Mouse (Mus musculus): ENCODE data around the gene Ubash3b. TPM values are rescaled to one million over a fixed set of nuclear protein-coding genes. Genes with fewer than 3 reads are reported as not detected.

Gene Ubash3b
- polyA plus RNA-seq, 1 experiment from 2014 or later, result 5.7 TPM

DNA sequence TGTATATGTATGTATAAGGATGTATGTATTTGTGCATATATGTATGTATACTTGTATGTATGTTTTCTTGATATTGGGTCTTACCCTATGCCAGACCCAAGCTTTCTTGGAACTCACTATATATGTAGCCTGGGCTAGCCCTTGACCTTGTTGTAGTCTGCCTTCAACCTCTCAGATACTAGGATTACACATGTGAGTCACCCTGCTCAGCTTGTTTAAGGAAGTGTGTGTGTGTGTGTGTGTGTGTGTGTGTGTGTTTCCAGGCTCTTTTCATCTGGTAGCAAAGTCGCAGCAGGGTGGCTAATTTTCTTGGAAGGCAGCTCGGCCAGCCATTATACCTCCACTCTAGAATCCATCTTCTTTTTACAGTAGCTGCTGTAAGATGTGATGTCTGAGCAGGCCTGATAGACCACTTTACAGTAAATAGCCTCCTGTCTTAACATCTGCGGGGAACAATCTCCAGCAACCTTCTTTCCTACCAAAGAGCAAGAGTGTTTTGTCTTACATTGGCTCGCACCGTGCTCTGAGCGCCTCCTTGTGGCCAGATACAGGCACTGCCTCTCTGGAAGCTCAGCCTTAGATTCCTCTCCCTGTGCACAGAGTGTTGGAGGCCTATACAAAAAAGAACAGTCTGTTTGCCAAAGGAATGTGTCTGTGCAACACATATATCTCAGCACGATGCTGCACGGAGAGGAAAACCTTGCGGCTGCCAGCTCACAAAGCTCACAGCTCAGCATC lies 29.4 kb upstream of the Ubash3b start:
- Histone ChIP-seq H3K9me3 (replicated peaks; ENCODE audit: control insufficient read depth, low read length) (no peaks in the 10 kb centered on the region), H3K4me2 (ENCODE audit: low read depth, low read length) (no peak overlapping the region), H3K36me3 (ENCODE audit: control insufficient read depth, insufficient read depth) (no peaks in the 10 kb centered on the region), H3K4me3 (ENCODE audit: low read length) (no peak overlapping the region), H3K4me1 (ENCODE audit: control insufficient read depth, insufficient read depth, low read length) (no peaks in the 10 kb centered on the region), H3K9ac (ENCODE audit: low read length) (no peak overlapping the region), H3K27ac (ENCODE audit: low read length) (no peak overlapping the region), H3K27me3 (ENCODE audit: control insufficient read depth, insufficient read depth, low read length) (no peaks in the 10 kb centered on the region)
- 25% methylated on average over 9 of the region's 9 CpGs for WGBS
- no peak; the same call in 1 of the 2 replicates for ATAC-seq (replicated peaks; ENCODE audit: extremely low read depth, insufficient read depth, low FRiP score)

DNA sequence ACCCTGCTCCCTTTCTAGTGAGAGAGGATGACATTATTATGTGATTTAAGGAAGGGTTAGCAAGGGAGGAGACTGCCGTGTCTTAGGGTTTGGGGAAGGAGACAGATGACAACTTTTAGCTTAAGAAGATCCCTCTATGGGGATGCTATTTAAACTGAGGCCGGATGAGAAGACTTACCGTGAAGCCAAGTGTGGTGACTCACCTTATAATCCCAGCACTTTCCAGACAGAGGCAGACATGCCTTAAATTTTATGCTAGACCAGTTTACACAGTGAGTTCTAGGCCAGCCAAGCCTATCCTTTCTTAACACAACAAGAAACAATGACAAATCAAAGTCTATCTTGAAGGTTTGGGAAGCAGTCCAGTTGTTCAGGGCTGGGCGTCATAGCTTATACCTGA lies 26.4 kb upstream of the Ubash3b start:
- no peaks in the 10 kb centered on the region for H3K27me3 ChIP-seq (ENCODE audit: control insufficient read depth, insufficient read depth, low read length)
- H3K4me3 ChIP-seq (ENCODE audit: low read length), result no peak overlapping the region
- no peak overlapping the region for H3K9ac ChIP-seq (ENCODE audit: low read length)
- no peaks in the 10 kb centered on the region for H3K36me3 ChIP-seq (ENCODE audit: control insufficient read depth, insufficient read depth)
- 84% methylated on average over 4 of the region's 4 CpGs for WGBS
- H3K4me2 ChIP-seq (ENCODE audit: low read depth, low read length), result no peak overlapping the region
- no peak for ATAC-seq (replicated peaks; ENCODE audit: extremely low read depth, insufficient read depth, low FRiP score)
- no peaks in the 10 kb centered on the region for H3K9me3 ChIP-seq (replicated peaks; ENCODE audit: control insufficient read depth, low read length)
- no peak overlapping the region for H3K27ac ChIP-seq (ENCODE audit: low read length)
- H3K4me1 ChIP-seq (ENCODE audit: control insufficient read depth, insufficient read depth, low read length), result no peaks in the 10 kb centered on the region

DNA sequence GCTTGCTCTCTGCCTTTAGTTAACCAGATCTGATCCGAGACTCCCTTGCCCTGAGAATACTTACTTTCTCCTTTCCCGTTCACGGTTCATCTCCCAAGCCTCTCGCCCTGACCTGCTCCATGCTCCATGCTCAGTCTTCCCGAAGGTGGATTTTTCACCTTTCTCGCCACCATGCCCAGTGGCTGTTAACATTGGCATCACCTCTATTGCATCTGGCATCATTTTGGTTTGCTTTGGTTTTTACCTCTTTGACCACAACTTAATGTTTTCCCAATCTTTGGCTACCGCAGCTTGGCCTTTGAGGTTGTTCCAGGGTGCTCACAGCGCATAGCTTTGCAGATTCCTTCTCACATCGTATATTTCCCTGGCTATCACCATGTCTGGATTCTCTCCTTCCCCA lies 26.0 kb upstream of the Ubash3b start:
- Histone ChIP-seq H3K4me3 (ENCODE audit: low read length) (no peak overlapping the region), H3K36me3 (ENCODE audit: control insufficient read depth, insufficient read depth) (no peaks in the 10 kb centered on the region), H3K9ac (ENCODE audit: low read length) (no peak overlapping the region), H3K4me2 (ENCODE audit: low read depth, low read length) (no peak overlapping the region), H3K27ac (ENCODE audit: low read length) (no peak overlapping the region), H3K9me3 (replicated peaks; ENCODE audit: control insufficient read depth, low read length) (no peaks in the 10 kb centered on the region), H3K4me1 (ENCODE audit: control insufficient read depth, insufficient read depth, low read length) (no peaks in the 10 kb centered on the region), H3K27me3 (ENCODE audit: control insufficient read depth, insufficient read depth, low read length) (no peaks in the 10 kb centered on the region)
- ATAC-seq (replicated peaks; ENCODE audit: extremely low read depth, insufficient read depth, low FRiP score), result no peak
- 88% methylated on average over 9 of the region's 9 CpGs for WGBS

DNA sequence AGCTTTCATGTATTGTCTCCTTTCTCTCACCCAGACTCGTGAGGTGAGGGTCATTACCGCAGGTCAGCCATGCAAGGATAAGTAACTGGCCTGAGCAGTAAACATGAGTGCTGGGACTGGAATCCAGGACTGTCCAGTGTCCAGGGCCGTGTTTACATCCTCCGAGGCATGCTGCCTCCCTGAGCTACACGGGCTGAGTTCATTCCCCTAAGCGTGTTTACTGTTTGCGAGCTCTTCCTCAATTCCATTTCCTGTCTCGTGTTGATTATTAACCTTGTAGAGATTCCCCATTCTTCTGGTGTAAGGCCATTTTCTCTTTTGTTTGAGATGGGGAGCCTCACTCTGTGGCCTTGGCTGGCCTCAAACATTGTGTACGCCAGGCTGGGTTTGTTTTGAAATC lies 23.8 kb upstream of the Ubash3b start:
- Histone ChIP-seq H3K4me1 (ENCODE audit: control insufficient read depth, insufficient read depth, low read length) (no peaks in the 10 kb centered on the region), H3K9me3 (replicated peaks; ENCODE audit: control insufficient read depth, low read length) (no peaks in the 10 kb centered on the region), H3K27me3 (ENCODE audit: control insufficient read depth, insufficient read depth, low read length) (no peaks in the 10 kb centered on the region), H3K9ac (ENCODE audit: low read length) (no peak overlapping the region), H3K4me2 (ENCODE audit: low read depth, low read length) (no peak overlapping the region), H3K36me3 (ENCODE audit: control insufficient read depth, insufficient read depth) (no peaks in the 10 kb centered on the region), H3K4me3 (ENCODE audit: low read length) (no peak overlapping the region), H3K27ac (ENCODE audit: low read length) (no peak overlapping the region)
- ATAC-seq (replicated peaks; ENCODE audit: extremely low read depth, insufficient read depth, low FRiP score), result no peak
- 65% methylated on average over 9 of the region's 9 CpGs for WGBS

- no peaks in the 10 kb centered on the region for H3K36me3 ChIP-seq (ENCODE audit: control insufficient read depth, insufficient read depth)
- ATAC-seq (replicated peaks; ENCODE audit: extremely low read depth, insufficient read depth, low FRiP score), result peak; percentile 63; the same call in 1 of the 2 replicates
Measured at GRCm38 (mm10) chr9:41182550-41182949, 21.1 kb upstream of the Ubash3b start.

GRCm38 (mm10) chr9:41181803-41182202 lies 20.3 kb upstream of the Ubash3b start:
- 60% methylated on average over 8 of the region's 8 CpGs for WGBS
- Histone ChIP-seq H3K27me3 (ENCODE audit: control insufficient read depth, insufficient read depth, low read length) (no peaks in the 10 kb centered on the region), H3K36me3 (ENCODE audit: control insufficient read depth, insufficient read depth) (no peaks in the 10 kb centered on the region), H3K27ac (ENCODE audit: low read length) (no peak overlapping the region), H3K9me3 (replicated peaks; ENCODE audit: control insufficient read depth, low read length) (no peaks in the 10 kb centered on the region), H3K4me1 (ENCODE audit: control insufficient read depth, insufficient read depth, low read length) (no peaks in the 10 kb centered on the region), H3K4me2 (ENCODE audit: low read depth, low read length) (no peak overlapping the region), H3K9ac (ENCODE audit: low read length) (no peak overlapping the region), H3K4me3 (ENCODE audit: low read length) (no peak overlapping the region)
- ATAC-seq (replicated peaks; ENCODE audit: extremely low read depth, insufficient read depth, low FRiP score), result no peak

More at GRCm38 (mm10) chr9:41182550-41182949, 21.1 kb upstream of the Ubash3b start:
- H3K4me1 ChIP-seq (ENCODE audit: control insufficient read depth, insufficient read depth, low read length), result no peaks in the 10 kb centered on the region
- no peak overlapping the region for H3K27ac ChIP-seq (ENCODE audit: low read length)
- H3K4me2 ChIP-seq (ENCODE audit: low read depth, low read length), result no peak overlapping the region
- H3K9ac ChIP-seq (ENCODE audit: low read length), result no peak overlapping the region
- no peaks in the 10 kb centered on the region for H3K9me3 ChIP-seq (replicated peaks; ENCODE audit: control insufficient read depth, low read length)
- no peak overlapping the region for H3K4me3 ChIP-seq (ENCODE audit: low read length)
- no peaks in the 10 kb centered on the region for H3K27me3 ChIP-seq (ENCODE audit: control insufficient read depth, insufficient read depth, low read length)

DNA sequence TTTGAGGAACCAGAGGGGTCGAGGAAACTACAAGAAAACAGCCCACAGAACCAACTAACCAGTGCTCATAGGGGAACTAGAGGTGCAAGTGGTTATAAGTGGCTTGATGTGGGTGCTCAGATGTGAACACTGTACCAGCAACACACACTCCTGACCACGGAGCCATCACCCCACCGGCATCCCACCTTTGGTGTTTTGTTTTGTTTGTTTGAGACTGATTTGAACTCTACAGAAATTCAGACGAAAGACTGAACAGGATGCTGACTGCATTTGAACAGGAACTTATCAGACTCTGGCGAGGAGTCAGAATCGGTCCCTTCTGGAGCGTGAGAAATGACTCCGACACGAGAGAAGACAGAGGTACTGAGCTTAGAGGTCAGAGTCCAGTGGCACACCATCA lies 19.9 kb upstream of the Ubash3b start:
- Histone ChIP-seq H3K4me3 (ENCODE audit: low read length) (no peak overlapping the region), H3K9ac (ENCODE audit: low read length) (no peak overlapping the region), H3K27ac (ENCODE audit: low read length) (no peak overlapping the region), H3K27me3 (ENCODE audit: control insufficient read depth, insufficient read depth, low read length) (no peaks in the 10 kb centered on the region), H3K4me1 (ENCODE audit: control insufficient read depth, insufficient read depth, low read length) (no peaks in the 10 kb centered on the region), H3K36me3 (ENCODE audit: control insufficient read depth, insufficient read depth) (no peaks in the 10 kb centered on the region), H3K4me2 (ENCODE audit: low read depth, low read length) (no peak overlapping the region), H3K9me3 (replicated peaks; ENCODE audit: control insufficient read depth, low read length) (no peaks in the 10 kb centered on the region)
- ATAC-seq (replicated peaks; ENCODE audit: extremely low read depth, insufficient read depth, low FRiP score), result no peak
- 59% methylated on average over 9 of the region's 9 CpGs for WGBS

- Histone ChIP-seq H3K27me3 (ENCODE audit: control insufficient read depth, insufficient read depth, low read length) (no peaks in the 10 kb centered on the region), H3K9me3 (replicated peaks; ENCODE audit: control insufficient read depth, low read length) (no peaks in the 10 kb centered on the region), H3K9ac (ENCODE audit: low read length) (no peak overlapping the region), H3K36me3 (ENCODE audit: control insufficient read depth, insufficient read depth) (no peaks in the 10 kb centered on the region), H3K4me1 (ENCODE audit: control insufficient read depth, insufficient read depth, low read length) (no peaks in the 10 kb centered on the region), H3K4me2 (ENCODE audit: low read depth, low read length) (no peak overlapping the region), H3K4me3 (ENCODE audit: low read length) (no peak overlapping the region), H3K27ac (ENCODE audit: low read length) (no peak overlapping the region)
- ATAC-seq (replicated peaks; ENCODE audit: extremely low read depth, insufficient read depth, low FRiP score), result no peak
- WGBS, result 64% methylated on average over 5 of the region's 5 CpGs
Measured at GRCm38 (mm10) chr9:41179056-41179455, 17.6 kb upstream of the Ubash3b start.

- H3K9ac ChIP-seq (ENCODE audit: low read length), result no peak overlapping the region
- H3K36me3 ChIP-seq (ENCODE audit: control insufficient read depth, insufficient read depth), result no peaks in the 10 kb centered on the region
- WGBS, result 67% methylated on average over 3 of the region's 3 CpGs
- no peak for ATAC-seq (replicated peaks; ENCODE audit: extremely low read depth, insufficient read depth, low FRiP score)
- no peak overlapping the region for H3K27ac ChIP-seq (ENCODE audit: low read length)
- no peak overlapping the region for H3K4me2 ChIP-seq (ENCODE audit: low read depth, low read length)
- no peaks in the 10 kb centered on the region for H3K9me3 ChIP-seq (replicated peaks; ENCODE audit: control insufficient read depth, low read length)
- no peaks in the 10 kb centered on the region for H3K27me3 ChIP-seq (ENCODE audit: control insufficient read depth, insufficient read depth, low read length)
- no peak overlapping the region for H3K4me3 ChIP-seq (ENCODE audit: low read length)
- peaks cover 14% of the 10 kb centered on the region for H3K4me1 ChIP-seq (ENCODE audit: control insufficient read depth, insufficient read depth, low read length)
Measured at GRCm38 (mm10) chr9:41173158-41173557, 11.7 kb upstream of the Ubash3b start.
